Mouse (Mus musculus) lung, postnatal 14 days (tissue): ENCODE results near the gene Ppfia3.
A peak's percentile ranks its signal among the peaks of the same experiment; 100 is the strongest.
"Not testable (repeated sequence)": the region's sequence is repeated elsewhere in the genome, so short reads cannot be mapped to it uniquely, and the experiment has no call there.

Experiments
- DNase-seq: peaks from one replicate; pipeline ENCODE4 v3.0.0; 2021

Ppfia3 gene

DNA sequence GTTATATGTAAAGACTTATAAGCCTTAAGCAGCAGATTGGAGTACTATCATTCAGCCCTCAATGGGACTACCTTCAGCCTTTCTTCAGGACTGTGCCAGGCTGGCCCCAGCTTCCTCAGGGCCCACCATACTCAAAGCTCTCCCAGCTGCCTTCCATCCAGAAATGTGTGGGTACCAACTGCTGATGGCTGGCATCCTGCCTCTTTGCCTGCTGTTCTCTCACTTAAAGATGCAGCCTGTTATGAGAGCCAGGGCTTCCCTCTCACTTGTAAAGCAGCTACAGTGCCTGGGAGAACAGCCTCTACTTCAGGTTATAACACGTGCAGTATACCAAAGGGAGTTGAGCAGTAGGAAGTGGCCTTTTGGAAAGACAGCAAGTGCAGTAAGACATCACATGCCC lies 9.2 kb upstream of the Ppfia3 start:
- no peak for DNase-seq

DNA sequence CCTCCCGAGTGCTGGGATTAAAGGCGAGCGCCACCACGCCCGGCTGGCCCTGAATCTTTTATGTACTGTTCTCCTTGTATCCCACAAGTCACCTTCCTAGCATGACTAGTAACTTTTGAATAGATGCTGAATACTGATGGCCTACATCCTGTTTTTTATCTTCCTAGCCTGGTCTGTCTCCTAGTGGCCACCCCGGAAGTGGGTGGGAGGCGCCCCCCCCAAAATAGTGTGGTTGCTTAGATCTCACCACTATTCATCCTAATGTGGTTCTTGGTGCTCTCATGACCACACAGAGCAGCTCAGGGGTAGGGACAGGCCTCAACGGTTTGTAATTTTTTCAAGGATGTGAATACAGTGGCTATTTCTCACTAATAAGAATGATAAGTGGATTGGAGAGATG lies 7.8 kb upstream of the Ppfia3 start:
- DNase-seq = no peak

DNA sequence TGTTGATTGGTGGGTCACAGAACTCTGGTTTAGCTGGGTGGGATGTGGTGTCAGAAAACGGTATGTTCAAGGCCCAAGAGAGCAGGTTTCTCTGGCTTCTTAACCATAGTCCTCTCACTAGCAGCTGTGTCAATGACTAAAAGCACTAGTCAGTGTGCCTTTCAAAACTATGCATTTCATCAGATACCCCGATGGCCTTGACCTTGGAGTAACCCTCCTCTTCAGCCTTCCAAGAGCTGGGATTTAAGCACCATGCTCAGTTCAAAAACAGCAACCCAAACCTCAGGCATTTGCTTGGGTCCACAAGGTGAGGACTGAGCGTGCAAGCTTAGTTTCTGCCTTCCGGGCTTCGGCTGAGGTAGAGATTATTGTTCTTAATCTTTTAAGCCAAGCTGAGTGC lies 5.6 kb upstream of the Ppfia3 start:
- DNase-seq = no peak

DNA sequence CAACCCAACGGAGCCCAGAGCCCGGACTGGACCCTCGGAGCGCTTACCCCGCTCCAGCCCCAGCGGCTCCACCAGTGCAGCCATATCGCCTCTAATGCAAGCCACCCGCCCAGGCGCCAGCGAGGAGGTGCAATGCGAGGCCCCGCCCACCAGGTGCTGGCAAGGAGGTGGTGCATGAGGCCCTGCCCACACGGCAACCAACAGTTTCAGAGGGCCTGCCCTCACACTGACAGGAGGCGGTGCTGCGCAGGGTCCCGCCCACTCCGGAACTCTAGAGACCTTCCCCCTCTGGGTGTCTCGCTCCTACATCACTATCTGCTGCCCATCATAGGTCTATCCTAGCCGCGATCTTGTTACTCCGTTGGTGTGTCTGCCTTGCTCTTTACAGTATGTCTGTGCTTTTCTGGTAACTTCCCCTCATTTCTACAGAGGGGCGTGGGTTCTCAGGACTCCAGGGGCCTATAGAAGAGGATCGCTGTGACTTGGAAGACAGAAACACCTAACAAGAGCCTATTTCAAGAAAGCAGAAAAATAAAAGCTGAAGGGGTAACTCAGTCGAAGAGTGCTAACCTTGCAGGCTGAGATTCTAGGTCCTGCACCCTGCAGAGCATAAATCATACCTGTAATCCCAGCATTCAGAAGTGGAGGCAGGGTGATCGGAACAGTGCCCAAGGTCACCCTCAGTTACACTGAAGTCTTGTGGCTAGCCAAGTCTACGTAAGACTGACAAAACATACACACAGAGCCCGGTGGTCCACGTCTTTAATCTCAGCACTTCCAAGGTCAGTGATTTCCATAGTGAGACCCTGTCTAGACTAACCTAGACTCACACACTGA lies 3.9 kb upstream of the Ppfia3 start, which contains the start of gene Lin7b:
Gene Lin7b, minus strand, starts transcription at position 109 of the 837 bp plus-strand sequence.
- peak; percentile 85 for DNase-seq

DNA sequence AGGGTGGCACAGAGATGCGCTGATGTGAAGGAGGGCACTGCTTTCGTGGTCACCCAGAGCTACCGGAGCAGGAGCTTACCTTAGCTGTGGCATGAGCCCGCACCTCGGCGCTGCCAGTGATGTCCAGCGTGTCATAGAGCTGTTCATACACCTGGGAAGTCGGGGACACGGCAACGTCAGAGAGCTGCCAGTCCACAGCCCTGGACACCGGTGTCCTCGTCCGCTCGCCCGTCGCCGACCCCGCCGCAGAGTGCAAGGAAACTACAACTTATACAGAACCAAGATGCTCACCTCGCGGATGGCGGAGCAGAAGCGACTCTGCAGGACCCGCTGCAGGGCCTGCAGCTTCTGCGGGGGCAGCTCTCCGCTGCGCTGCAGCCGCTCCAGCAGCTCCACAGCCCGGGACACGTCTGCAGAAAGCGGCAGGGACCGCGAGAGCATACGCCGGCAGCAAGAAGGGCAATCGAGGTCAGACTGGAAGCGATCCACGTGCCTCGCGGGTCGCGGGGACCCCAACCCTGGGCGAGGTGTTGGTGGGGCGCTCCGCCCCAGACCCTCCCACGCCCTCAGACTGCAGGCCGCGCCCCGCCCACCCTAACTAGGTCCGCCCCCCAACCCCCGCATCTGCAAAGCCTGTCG lies 3.1 kb upstream of the Ppfia3 start:
- DNase-seq = no peak

DNA sequence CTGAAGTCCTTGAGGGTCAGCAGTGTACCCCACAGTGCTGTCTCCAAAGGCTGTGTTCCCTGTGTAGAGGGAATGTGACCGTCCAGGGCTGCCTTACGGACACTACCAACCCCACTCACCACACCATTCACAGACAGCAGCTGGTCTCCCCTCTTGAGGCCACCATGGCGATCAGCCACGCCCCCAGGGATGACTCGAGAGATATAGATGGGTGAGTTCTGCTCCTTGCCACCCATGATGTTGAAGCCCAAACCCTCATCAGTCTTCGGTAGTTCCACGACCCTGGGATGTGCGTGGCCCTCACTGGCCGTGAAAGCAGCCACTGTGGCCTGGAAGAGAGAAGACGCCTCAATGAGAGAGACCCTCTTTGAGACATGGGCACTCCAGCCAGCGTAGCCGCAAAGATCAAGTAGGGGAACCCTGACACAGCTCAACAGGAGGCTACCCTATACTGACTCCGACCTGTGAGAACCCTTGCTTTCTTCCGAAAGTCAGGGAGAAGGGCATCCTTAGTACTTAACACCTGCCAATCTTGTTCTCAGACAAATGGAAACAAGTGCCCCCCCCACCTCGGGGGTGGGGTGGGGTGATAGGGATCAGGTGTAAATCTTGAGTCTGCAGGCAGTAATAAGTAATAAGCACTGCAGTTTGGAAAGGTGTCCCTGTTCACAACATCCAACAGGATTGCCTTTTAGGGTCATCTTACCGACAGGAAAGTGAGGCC lies 2.4 kb upstream of the Ppfia3 start:
- no peak for DNase-seq

DNA sequence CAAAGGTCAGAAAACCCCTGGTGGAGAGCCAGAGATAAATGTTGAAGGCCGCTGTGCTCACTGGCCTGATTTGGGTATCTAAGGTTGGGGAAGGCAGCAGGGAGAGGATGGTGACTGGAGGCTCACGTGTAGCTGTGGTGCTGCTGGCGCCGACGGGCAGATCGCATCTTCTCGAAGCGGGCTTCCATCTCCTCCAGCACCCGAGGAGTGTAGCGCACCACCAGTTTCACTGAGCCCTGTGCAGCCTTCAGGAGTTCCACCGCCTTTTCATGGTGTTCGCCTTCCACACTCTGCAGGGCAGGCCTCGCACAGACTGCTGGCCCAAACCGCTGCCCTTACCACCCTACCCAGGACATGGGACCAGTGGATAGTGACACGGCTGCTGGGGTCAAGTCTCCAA lies 1.4 kb upstream of the Ppfia3 start:
- DNase-seq = no peak

DNA sequence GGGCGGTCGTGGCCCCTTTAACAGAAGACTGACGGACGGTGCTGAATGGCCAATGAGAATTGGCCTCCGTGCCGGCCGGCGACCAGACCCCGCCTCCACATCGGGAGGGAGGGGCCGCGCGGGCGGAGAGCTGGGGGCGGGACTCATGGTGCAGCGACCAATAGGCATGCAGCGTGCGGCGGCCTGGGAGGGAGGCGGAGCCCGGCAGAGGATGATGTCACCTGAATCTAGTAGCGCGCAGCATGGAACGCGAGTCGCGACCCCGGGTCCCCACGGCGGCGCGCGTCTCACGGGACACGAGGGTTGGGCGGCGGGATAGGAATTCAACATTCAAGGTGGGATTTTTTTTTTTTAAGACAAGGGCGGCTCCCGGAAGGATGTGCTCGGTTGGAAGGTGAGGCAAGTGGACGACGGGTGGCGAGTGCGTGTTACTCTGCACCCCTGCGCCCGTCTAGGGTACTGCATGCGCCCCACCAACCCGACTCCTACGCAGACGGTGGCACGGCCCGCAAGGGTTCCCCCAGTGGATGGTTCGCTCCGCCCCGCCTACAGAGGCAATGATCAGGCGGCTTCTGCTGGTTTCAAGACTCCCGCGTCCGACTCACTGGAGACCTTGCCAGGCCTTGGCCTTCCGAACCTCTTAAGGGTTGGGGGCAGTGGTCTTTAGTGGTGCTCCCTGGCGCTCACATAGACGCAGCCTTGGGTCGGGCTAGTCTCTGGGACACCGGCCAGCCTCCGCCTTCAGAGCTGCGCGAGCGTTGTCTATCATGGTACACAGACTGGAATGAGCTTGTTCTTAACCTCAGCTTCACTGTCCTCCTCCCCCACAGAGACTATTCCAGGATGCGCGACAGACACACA lies 431 bp upstream of the Ppfia3 start:
- peak; percentile 98 for DNase-seq

DNA sequence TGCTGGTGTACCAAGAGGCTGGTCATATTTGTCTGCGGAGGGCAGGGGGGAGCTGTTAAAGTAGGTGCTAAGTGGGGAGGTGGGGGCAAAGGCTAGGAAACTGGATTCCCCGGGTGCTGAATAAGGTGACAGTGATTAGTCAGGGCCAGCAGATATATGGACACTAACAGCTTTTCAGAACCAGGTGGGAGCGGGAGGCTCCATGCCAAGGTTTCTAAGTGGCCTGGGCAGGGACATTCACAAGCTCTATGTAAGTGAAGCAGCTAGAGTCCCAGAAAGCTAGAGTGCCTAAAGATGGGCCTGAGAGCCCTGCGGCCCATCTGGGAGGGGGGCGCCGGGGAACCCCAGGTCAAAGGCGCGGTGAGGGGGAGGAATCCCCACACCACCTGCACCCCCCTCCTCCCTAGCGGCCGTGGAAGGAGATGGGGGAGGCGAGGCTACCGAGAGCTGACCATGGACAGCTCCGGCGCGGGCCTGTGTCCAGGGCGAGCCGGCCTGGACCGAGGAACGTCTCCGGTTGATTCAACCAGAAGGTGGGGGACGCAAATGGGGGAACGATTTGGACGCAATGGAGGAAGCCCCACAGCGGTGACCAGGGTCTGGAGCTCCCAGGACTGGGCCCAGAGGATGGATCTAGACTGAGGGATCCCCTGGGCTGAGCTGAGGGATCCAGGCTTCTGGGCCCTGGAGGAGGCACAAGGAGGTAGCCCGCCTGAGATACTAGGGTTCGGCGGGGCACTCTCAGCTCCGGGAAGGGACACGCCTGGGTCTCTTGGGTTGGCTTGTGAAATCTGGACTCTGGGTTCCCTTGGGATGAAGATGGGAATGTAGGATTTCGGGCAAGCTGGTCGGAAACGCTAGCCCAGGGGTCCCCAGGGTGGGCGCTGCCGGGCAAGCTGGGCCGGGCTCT lies 822 bp downstream of the Ppfia3 start:
- DNase-seq = peak; percentile 57

DNA sequence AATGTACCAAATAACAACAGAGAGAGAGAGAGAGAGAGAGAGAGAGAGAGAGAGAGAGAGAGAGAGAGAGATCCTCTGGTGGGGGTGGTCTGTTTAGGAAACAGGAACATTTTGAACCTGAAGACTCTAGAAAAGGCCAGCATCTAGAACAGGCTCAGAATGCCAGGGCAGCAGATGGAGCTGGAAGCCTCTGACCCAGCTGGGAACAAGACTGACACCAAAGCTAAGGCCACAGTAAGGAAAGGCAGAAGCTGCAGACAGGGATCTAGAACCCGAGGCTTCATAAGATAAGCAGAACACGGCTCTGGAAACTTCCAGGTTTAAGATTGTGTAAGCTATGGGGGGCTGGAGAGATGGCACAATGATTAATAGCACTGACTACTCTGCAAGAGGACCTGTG lies 2.8 kb downstream of the Ppfia3 start:
- DNase-seq = no peak

DNA sequence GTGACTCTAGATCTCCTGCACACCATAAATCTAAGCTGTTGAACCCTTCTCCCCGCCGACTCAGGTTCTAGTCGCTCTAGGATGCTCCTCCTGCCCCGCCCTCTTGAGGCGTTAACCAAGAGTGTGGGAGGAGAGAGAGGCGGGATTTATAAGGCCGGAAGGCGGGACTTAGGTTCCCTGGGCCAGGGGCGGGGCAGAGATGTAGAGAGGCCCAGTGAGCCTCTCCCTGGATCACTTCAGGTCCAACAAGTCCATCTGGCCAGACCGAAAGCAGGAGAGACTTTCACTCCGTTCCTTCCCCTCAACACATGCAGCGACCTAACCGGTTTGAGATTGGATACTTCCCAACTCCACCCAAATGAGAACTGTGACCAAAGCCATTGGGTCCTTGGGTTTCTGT lies 4.0 kb downstream of the Ppfia3 start:
- peak; percentile 46 for DNase-seq

DNA sequence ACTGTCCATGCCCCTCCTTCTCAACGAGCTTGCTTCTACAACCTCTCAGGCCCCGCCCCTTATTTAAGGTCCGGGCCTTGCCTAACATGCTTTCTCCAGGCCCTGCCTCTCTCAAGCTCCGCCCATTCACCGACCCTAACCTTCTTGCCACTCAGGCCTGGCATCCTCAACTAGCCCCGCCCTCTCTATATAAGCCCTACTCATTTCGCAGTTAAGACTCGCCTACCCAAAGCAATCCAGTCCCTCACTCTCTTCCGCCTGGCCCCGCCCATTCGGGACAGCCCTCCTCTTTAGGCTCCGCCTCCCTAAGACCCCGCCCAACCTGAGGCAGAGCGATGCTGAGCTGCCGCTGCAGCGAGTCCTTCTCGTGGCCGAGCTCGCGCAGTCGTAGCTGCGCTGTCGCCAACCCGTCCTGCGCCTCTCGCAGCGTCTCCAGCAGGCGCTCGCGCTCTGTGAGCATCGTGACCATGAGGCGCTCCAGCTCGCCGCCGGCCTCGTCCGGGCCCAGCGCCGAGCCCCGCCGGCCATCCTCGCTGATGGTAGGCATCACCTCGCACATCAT lies 5.5 kb downstream of the Ppfia3 start:
- DNase-seq = peak; percentile 73

DNA sequence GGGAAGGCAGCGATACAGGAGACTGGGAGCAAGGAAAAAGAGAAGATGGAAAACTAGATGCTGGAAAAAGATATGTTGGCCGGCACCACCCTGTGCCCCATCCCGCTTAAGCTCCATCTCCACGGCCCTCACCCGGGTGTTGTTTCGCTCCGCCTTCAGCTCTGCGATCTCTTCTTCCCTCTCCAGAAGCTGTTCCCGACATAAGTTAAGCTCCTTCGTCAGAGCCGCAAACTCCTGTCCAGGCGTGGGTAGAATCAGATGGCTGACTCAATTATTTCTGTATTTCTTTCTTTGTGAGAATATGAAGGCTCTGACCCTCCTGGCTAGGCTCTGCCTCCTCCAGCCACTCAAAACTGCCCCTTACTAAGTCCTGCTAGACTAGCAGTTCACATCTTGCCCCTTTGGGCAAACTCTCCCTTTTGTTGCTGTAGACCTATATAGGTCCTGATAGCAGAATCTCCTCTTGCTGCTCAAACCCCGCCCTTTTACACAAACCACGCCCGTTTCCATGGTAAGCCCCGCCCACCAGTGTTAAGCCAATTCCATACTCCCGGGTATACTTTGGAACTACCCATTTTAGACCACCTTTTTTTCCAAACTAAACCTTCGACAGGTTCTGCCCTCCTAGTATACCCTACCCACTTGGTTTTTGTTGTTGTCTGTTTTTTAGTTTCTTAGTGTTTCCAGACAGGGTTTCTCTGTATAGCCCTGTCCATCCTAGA lies 6.3 kb downstream of the Ppfia3 start:
- DNase-seq = no peak

DNA sequence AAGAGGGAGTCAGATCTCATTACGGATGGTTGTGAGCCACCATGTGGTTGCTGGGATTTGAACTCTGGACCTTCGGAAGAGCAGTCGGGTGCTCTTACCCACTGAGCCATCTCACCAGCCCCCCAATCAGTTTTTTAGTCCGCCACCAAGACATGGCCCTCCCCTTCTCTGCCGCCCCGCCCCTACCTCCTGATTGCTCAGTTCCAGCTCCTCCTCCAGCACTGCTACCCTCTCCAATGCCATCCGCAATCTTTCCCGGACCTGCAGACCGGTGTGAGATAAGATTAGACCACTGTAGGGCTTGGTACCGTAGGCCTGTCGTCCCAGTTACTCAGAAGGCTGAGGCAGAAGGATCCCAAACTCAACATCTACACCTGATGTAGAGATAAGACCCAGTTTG lies 7.7 kb downstream of the Ppfia3 start:
- DNase-seq = not testable (repeated sequence)

DNA sequence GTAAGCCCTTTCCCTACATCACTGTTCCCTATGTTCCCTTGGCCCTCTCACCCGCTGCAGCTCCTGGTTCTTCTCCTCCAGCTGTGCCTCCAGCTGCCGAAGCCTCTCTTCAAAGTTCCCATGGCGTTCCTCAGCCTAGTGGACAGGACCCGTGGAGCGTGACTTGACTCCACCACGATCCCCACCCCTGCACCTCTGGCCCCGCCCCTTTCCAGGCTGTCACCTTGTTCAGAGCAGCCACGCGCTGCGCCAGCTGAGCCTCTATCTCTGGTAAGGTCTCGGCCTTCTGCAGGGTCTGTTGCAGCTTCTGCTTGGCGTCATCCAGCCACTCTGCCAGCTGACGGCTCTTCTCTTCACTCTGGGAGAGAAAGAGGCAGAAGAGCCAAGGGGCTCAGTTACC lies 10.7 kb downstream of the Ppfia3 start:
- DNase-seq = no peak

DNA sequence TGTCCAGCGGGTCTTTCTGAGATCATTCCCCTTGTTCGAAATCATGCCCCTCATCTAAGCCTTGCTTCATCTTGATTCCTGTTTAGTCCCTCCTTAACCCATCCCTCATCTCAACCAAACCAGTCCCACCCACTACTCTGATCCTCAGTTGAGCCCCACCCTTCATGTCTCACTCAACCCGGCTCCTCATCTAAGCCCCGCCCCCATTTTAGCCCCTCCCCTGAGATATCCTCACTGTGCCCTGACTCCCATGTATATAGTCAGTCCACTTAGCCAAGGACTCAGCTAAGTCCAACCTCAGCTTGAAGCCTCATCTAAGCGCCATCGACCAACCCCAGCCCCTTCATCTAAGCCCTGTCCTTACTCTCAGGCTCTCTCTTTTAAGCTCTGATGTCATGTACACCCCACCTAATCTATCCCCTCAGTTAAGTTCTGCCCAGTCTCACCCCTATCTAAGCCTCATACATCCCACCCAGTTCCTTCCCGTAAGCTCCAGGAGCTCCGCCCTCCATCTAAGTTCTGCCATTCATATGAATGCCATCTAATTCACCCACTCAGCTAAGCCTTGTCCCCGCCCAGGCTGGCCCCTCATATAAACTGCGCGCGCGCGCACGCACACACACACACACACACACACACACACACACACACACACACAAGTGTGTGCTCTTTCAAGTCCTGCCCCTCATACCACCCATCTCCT lies 11.3 kb downstream of the Ppfia3 start:
- DNase-seq = no peak

DNA sequence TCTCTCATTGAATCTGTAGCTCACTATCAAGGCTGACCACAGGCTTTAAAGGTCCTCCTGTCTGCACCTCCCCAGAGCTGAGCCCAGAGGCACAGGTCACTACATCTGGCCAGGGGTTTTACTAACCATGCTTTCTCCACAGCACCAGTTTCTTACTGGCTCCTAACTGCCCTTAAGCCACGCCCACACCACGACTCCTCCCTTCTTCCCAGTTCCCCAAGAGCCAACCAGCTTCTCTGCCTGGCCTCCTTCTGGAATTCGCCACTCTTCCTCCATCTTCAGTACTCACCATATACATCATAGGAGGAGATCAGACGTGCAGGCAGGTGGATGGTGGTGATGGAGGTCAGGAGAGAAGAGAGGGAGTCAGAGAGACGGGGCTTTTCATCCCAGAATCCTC lies 13.8 kb downstream of the Ppfia3 start:
- no peak for DNase-seq

DNA sequence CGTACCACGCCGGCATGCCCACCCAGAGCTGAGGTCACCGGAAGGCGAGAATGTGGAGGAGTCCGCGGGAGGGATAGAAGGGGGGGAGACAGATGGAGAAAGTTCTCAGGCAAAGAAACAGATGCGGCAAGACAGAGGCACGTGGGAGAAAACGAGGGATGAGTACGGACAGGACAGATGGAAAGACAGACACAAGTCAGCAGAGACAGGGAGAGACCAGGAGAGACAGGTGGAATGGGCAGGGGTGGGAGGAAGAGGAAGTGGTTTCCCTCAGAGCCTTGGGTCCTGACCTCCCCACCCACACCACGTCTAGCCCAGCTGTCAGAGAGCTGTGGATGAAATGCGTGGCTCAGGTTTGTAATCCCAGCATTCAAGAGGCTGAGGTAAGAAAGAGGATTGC lies 19.9 kb downstream of the Ppfia3 start:
- no peak for DNase-seq

DNA sequence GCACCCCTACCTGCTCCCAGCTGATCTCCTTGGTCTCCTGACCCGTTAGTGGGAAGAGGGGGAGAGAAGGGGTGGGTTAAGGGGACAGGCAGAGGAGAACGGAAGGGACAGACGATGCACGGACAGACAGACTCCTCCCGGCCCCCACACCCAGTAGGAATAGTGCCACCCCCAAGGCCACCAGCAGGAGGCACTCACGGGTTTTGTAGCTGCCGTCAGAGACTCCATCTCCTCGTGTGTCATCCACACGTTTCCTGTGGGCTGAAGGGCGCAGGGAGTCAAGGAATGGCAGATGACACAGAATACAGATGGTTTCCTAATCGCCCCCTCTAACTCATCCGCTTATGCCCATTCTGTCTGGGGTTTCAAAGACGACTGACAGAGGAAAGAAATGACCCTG lies 23.3 kb downstream of the Ppfia3 start:
- peak; percentile 15 for DNase-seq

DNA sequence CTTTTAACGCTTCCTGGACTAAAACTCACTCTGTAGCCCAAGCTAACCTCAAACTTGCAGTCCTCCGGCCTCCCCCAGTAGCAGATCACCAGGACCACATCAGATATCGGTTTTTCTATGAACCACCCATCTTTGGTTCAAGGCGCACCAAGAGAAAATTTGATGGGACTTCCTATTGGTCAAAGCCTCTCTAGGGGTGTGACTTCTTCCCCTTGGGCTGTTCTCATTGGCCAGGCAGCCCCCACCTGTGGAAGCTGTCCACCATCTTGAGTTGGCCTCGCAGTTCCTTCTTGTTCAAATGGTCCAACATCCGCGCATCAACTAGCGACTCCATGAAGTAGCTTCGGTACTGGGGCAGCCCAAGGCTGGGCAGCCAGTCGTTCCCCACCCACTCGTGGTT lies 24.7 kb downstream of the Ppfia3 start:
- DNase-seq = no peak
